Mouse (Mus musculus) neural tube, embryonic 11.5 days (tissue): ENCODE data around the gene Dnal1. TPM values are rescaled to one million over a fixed set of nuclear protein-coding genes. Genes with fewer than 3 reads are reported as not detected.

ENCODE experiments used
- ATAC-seq: fragments of 200-750 bp; cut with Nextera tagmentation; 2 replicates; pipeline ENCODE4 v1.8.0; 2017; ENCODE audit warnings: moderate number of reproducible peaks, mild to moderate bottlenecking, moderate TSS enrichment, moderate library complexity; ENCODE audit not compliant: insufficient read depth, low FRiP score, low TSS enrichment
- DNase-seq: peaks from one replicate; pipeline ENCODE4 v3.0.0-alpha.2; 2015; ENCODE audit warnings: low spot score
- H3K27ac ChIP-seq: fragments of 300-500 bp; sonication (generic); 2 replicates; pipeline ENCODE4 v1.5.1; 2014; ENCODE audit warnings: low read depth, mild to moderate bottlenecking, low read length
- H3K27me3 ChIP-seq: fragments of 300-500 bp; sonication (generic); 2 replicates; pipeline ENCODE4 v1.6.1; 2014; ENCODE audit warnings: mild to moderate bottlenecking, low read length, mixed read lengths; ENCODE audit not compliant: control insufficient read depth, insufficient read depth
- H3K36me3 ChIP-seq: fragments of 300-500 bp; sonication (generic); 2 replicates; pipeline ENCODE4 v1.6.1; 2014; ENCODE audit warnings: mild to moderate bottlenecking, low read length, moderate library complexity, mixed read lengths; ENCODE audit not compliant: control insufficient read depth, insufficient read depth
- H3K4me1 ChIP-seq: fragments of 300-500 bp; sonication (generic); 2 replicates; pipeline ENCODE4 v1.6.1; 2014; ENCODE audit warnings: low read length, mixed read lengths; ENCODE audit not compliant: control insufficient read depth, insufficient read depth
- H3K4me2 ChIP-seq: fragments of 300-500 bp; sonication (generic); 2 replicates; pipeline ENCODE4 v1.6.1; 2014; ENCODE audit warnings: low read depth, mild to moderate bottlenecking, moderate library complexity
- H3K4me3 ChIP-seq: fragments of 300-500 bp; sonication (generic); 2 replicates; pipeline ENCODE4 v1.5.1; 2014; ENCODE audit warnings: low read depth, low read length
- H3K9ac ChIP-seq: fragments of 300-500 bp; sonication (generic); 2 replicates; pipeline ENCODE4 v1.6.1; 2014; ENCODE audit warnings: mild to moderate bottlenecking, low read length
- H3K9me3 ChIP-seq: fragments of 300-500 bp; sonication (generic); 2 replicates; pipeline ENCODE4 v1.6.1; 2016; ENCODE audit warnings: low read length; ENCODE audit not compliant: control insufficient read depth
- WGBS: fragments of 180-500 bp; shearing (Covaris S2); extraction: QIAGEN DNeasy Blood & Tissue Kit; methylation state at CpG from one replicate; pipeline ENCODE4 v1.1.7; 2014; 5-methylcytosine and 5-hydroxymethylcytosine counted together
- polyA plus RNA-seq: library from polyadenylated mRNA; unstranded; fragments of >200 nt; fragmentation: Nextera tagmentation; extraction: Ambion mirVana; gene quantifications from 2 replicates; pipeline ENCODE4 v1.2.1, GENCODE M21; 2014

Gene Dnal1
- polyA plus RNA-seq, 1 experiment from 2014 or later: 6.2 TPM

GRCm38 (mm10) chr12:84151911-84152310, 37.7 kb downstream of the Dnal1 start:
- Histone ChIP-seq H3K27ac (no peak overlapping the region), H3K4me2 (no peak overlapping the region), H3K4me3 (no peak overlapping the region), H3K4me1 (peaks cover 17% of the 10 kb centered on the region), H3K27me3 (no peaks in the 10 kb centered on the region), H3K9ac (no peak overlapping the region), H3K36me3 (peaks cover 2% of the 10 kb centered on the region; the same call in 1 of the 2 replicates), H3K9me3 (no peaks in the 10 kb centered on the region)
- DNase-seq: no peak
- 89% methylated on average over 10 of the region's 10 CpGs for WGBS
- no peak for ATAC-seq

GRCm38 (mm10) chr12:84152352-84153190, 38.4 kb downstream of the Dnal1 start:
- H3K36me3 ChIP-seq: peaks cover 2% of the 10 kb centered on the region; the same call in 1 of the 2 replicates
- H3K4me2 ChIP-seq: no peak overlapping the region
- H3K27me3 ChIP-seq: no peaks in the 10 kb centered on the region
- DNase-seq (no peak), ATAC-seq (no peak)
- 65% methylated on average over 32 of the region's 32 CpGs for WGBS
- no peak overlapping the region for H3K4me3 ChIP-seq
- H3K27ac ChIP-seq: no peak overlapping the region
- H3K9me3 ChIP-seq: no peaks in the 10 kb centered on the region
- peaks cover 17% of the 10 kb centered on the region for H3K4me1 ChIP-seq
- H3K9ac ChIP-seq: no peak overlapping the region

GRCm38 (mm10) chr12:84153414-84153813, 39.2 kb downstream of the Dnal1 start:
- H3K27ac ChIP-seq: no peak overlapping the region
- H3K27me3 ChIP-seq: no peaks in the 10 kb centered on the region
- H3K4me1 ChIP-seq: peaks cover 12% of the 10 kb centered on the region
- H3K9me3 ChIP-seq: no peaks in the 10 kb centered on the region
- no peak overlapping the region for H3K4me3 ChIP-seq
- 79% methylated on average over 6 of the region's 6 CpGs for WGBS
- no peak overlapping the region for H3K9ac ChIP-seq
- no peak for DNase-seq
- no peak overlapping the region for H3K4me2 ChIP-seq
- no peak for ATAC-seq
- peaks cover 4% of the 10 kb centered on the region; the same call in 1 of the 2 replicates for H3K36me3 ChIP-seq

GRCm38 (mm10) chr12:84154786-84155522, 40.8 kb downstream of the Dnal1 start:
- H3K4me2 ChIP-seq: no peak overlapping the region
- WGBS: 61% methylated on average over 11 of the region's 11 CpGs
- no peak overlapping the region for H3K27ac ChIP-seq
- H3K4me1 ChIP-seq: peaks cover 3% of the 10 kb centered on the region; the same call in 1 of the 2 replicates
- DNase-seq (no peak), ATAC-seq (no peak)
- H3K9me3 ChIP-seq: no peaks in the 10 kb centered on the region
- H3K4me3 ChIP-seq: no peak overlapping the region
- H3K27me3 ChIP-seq: no peaks in the 10 kb centered on the region
- no peak overlapping the region for H3K9ac ChIP-seq
- peaks cover 4% of the 10 kb centered on the region; the same call in 1 of the 2 replicates for H3K36me3 ChIP-seq

- H3K27ac ChIP-seq: no peak overlapping the region
- 0 out of 2 replicates have a peak, but pooled peaks cover 2% of the 10 kb centered on the region for H3K4me1 ChIP-seq
- DNase-seq (no peak), ATAC-seq (no peak)
- WGBS: 84% methylated on average over 2 of the region's 2 CpGs
- H3K4me3 ChIP-seq: no peak overlapping the region
- H3K9me3 ChIP-seq: no peaks in the 10 kb centered on the region
- no peak overlapping the region for H3K4me2 ChIP-seq
- peaks cover 4% of the 10 kb centered on the region; the same call in 1 of the 2 replicates for H3K36me3 ChIP-seq
- no peak overlapping the region for H3K9ac ChIP-seq
- H3K27me3 ChIP-seq: no peaks in the 10 kb centered on the region
Observed at GRCm38 (mm10) chr12:84155523-84155871, 41.3 kb downstream of the Dnal1 start.

- no peak overlapping the region for H3K4me2 ChIP-seq
- no peak overlapping the region for H3K27ac ChIP-seq
- H3K9me3 ChIP-seq: no peaks in the 10 kb centered on the region
- H3K4me1 ChIP-seq: no peaks in the 10 kb centered on the region
- H3K9ac ChIP-seq: no peak overlapping the region
- DNase-seq: no peak
- no peak overlapping the region for H3K4me3 ChIP-seq
- ATAC-seq: no peak
- H3K27me3 ChIP-seq: no peaks in the 10 kb centered on the region
- peaks cover 4% of the 10 kb centered on the region; the same call in 1 of the 2 replicates for H3K36me3 ChIP-seq
- 92% methylated on average over 18 of the region's 18 CpGs for WGBS
Observed at GRCm38 (mm10) chr12:84156210-84156609, 42.0 kb downstream of the Dnal1 start.

- DNase-seq (no peak), ATAC-seq (no peak)
- WGBS: 92% methylated on average over 14 of the region's 14 CpGs
- Histone ChIP-seq H3K27me3 (no peaks in the 10 kb centered on the region), H3K4me2 (no peak overlapping the region), H3K4me3 (no peak overlapping the region), H3K9me3 (no peaks in the 10 kb centered on the region), H3K4me1 (no peaks in the 10 kb centered on the region), H3K27ac (no peak overlapping the region), H3K9ac (no peak overlapping the region), H3K36me3 (peaks cover 2% of the 10 kb centered on the region; the same call in 1 of the 2 replicates)
Observed at GRCm38 (mm10) chr12:84158156-84158555, 44.0 kb downstream of the Dnal1 start.

- ATAC-seq (no peak), DNase-seq (no peak)
- 92% methylated on average over 8 of the region's 8 CpGs for WGBS
- Histone ChIP-seq H3K9ac (no peak overlapping the region), H3K27ac (no peak overlapping the region), H3K4me2 (no peak overlapping the region), H3K4me1 (no peaks in the 10 kb centered on the region), H3K4me3 (no peak overlapping the region), H3K27me3 (no peaks in the 10 kb centered on the region), H3K36me3 (peaks cover 4% of the 10 kb centered on the region), H3K9me3 (no peaks in the 10 kb centered on the region)
Observed at GRCm38 (mm10) chr12:84160491-84160890, 46.3 kb downstream of the Dnal1 start.
